Mouse (Mus musculus) CH12.LX (cell line): ENCODE measurements around the gene Gemin6.

Experiments
- CTCF ChIP-seq, 2 experiments: IDR thresholded peaks in 1 of 2; conservative IDR thresholded peaks in 1 of 2; 2 replicates each; pipeline ENCODE4 v1.5.1; 2011 to 2012; ENCODE audit warnings: low read depth in 2 of 2, low read length in 2 of 2, improper control_type of control experiment in 1 of 2, inconsistent platforms in 1 of 2, mild to moderate bottlenecking in 1 of 2, moderate library complexity in 1 of 2
- EP300 ChIP-seq: IDR thresholded peaks from 2 replicates; pipeline ENCODE4 v1.6.1; 2011; ENCODE audit warnings: low read length, improper control_type of control experiment
- ETS1 ChIP-seq: conservative IDR thresholded peaks from 2 replicates; pipeline ENCODE4 v1.6.1; 2012; ENCODE audit warnings: low read depth, mild to moderate bottlenecking, inconsistent platforms, low read length, improper control_type of control experiment, moderate library complexity
- GABPA ChIP-seq: IDR thresholded peaks from 2 replicates; pipeline ENCODE4 v1.6.1; 2012; ENCODE audit warnings: low read depth, low read length, improper control_type of control experiment, inconsistent platforms; ENCODE audit not compliant: insufficient replicate concordance
- HCFC1 ChIP-seq: IDR thresholded peaks from 2 replicates; pipeline ENCODE4 v1.6.1; 2012; ENCODE audit warnings: low read depth, mild to moderate bottlenecking, inconsistent platforms, low read length, improper control_type of control experiment
- JUND ChIP-seq: conservative IDR thresholded peaks from 2 replicates; pipeline ENCODE4 v1.6.1; 2011; ENCODE audit warnings: low read depth, low read length, improper control_type of control experiment
- MAX ChIP-seq: IDR thresholded peaks from 2 replicates; pipeline ENCODE4 v1.6.1; 2011; ENCODE audit warnings: low read length, improper control_type of control experiment
- MYC ChIP-seq: IDR thresholded peaks from 2 replicates; pipeline ENCODE4 v1.6.1; 2011; ENCODE audit warnings: low read depth, mild to moderate bottlenecking, improper control_type of control experiment, low read length
- POLR2A ChIP-seq: IDR thresholded peaks from 2 replicates; pipeline ENCODE4 v1.6.1; 2011; ENCODE audit warnings: low read depth, mild to moderate bottlenecking, improper control_type of control experiment, low read length
- SMC3 ChIP-seq: IDR thresholded peaks from 2 replicates; pipeline ENCODE4 v1.6.1; 2011; ENCODE audit warnings: low read depth, low read length, improper control_type of control experiment

DNA sequence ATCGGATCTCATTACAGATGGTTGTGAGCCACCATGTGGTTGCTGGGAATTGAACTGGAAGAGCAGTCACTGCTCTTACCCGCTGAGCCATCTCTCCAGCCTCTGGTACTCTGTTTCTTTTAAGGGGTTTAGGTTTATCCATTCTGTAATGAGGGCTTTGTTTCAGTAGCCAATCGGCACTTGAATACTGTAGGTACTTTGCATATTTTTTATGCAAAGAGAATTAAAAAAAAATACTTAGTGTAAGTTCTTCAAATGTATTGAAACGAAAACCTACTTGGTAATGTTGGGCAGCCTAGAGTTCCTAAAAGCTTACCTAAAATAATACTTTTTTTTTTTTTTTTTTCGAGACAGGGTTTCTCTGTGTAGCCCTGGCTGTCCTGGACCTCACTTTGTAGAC is 13.2 kb downstream of the Gemin6 start:
- TF ChIP-seq POLR2A: no peak
- no peak for TF ChIP-seq CTCF (conservative IDR thresholded peaks at IDR 0.05 in 1 of 2, IDR thresholded peaks at IDR 0.05 in 1 of 2; ENCODE audit: low read depth in 2 of 2, low read length in 2 of 2)
- no peak for TF ChIP-seq MYC
- TF ChIP-seq EP300: no peak
- no peak for TF ChIP-seq GABPA
- TF ChIP-seq JUND: no peak
- TF ChIP-seq MAX: no peak
- no peak for TF ChIP-seq SMC3
- no peak for TF ChIP-seq HCFC1
- TF ChIP-seq ETS1: no peak
